Mouse (Mus musculus) embryo, embryonic 10 days (tissue): ENCODE data around the gene Natd1.

ENCODE experiments used
- DNase-seq: peaks from one replicate; pipeline ENCODE4 v3.0.0-alpha.2; 2015; ENCODE audit warnings: low spot score

The Natd1 gene

GRCm38 (mm10) chr11:60931869-60932481 is 17.4 kb upstream of the Natd1 start, which contains the start of gene Map2k3:
Gene Map2k3, plus strand, starts transcription at chr11:60932033.
- peak; percentile 98 for DNase-seq

- no peak for DNase-seq
These were observed 16.8 kb upstream of the Natd1 start for GRCm38 (mm10) chr11:60931282-60931868.

- no peak for DNase-seq
These were observed 16.3 kb upstream of the Natd1 start for GRCm38 (mm10) chr11:60930724-60931281.

- DNase-seq = peak; percentile 97
These were observed 12.7 kb upstream of the Natd1 start for GRCm38 (mm10) chr11:60927264-60927663.

GRCm38 (mm10) chr11:60924981-60925380 is 10.4 kb upstream of the Natd1 start:
- DNase-seq = no peak

- no peak for DNase-seq
These were observed 9.9 kb upstream of the Natd1 start for GRCm38 (mm10) chr11:60924498-60924897.

- DNase-seq = no peak
These were observed 8.4 kb upstream of the Natd1 start for GRCm38 (mm10) chr11:60922964-60923363.

GRCm38 (mm10) chr11:60922195-60922594 is 7.6 kb upstream of the Natd1 start:
- no peak for DNase-seq

GRCm38 (mm10) chr11:60920021-60920420 is 5.5 kb upstream of the Natd1 start:
- DNase-seq = no peak

- DNase-seq = no peak
These were observed 651 bp upstream of the Natd1 start for GRCm38 (mm10) chr11:60915201-60915600.

GRCm38 (mm10) chr11:60913301-60914196 is 1.0 kb downstream of the Natd1 start:
- DNase-seq = peak; percentile 93

GRCm38 (mm10) chr11:60912525-60912973 is 2.0 kb downstream of the Natd1 start:
- no peak for DNase-seq

GRCm38 (mm10) chr11:60909626-60910025 is 4.9 kb downstream of the Natd1 start:
- DNase-seq = no peak

- no peak for DNase-seq
These were observed 6.5 kb downstream of the Natd1 start for GRCm38 (mm10) chr11:60908073-60908472.

GRCm38 (mm10) chr11:60906449-60906848 is 8.1 kb downstream of the Natd1 start:
- DNase-seq = no peak

- no peak for DNase-seq
These were observed 9.0 kb downstream of the Natd1 start for GRCm38 (mm10) chr11:60905407-60906120.

- no peak for DNase-seq
These were observed 10.9 kb downstream of the Natd1 start for GRCm38 (mm10) chr11:60903661-60904061.

GRCm38 (mm10) chr11:60902486-60902885 is 12.1 kb downstream of the Natd1 start:
- DNase-seq = peak; percentile 68

- no peak for DNase-seq
These were observed 12.5 kb downstream of the Natd1 start for GRCm38 (mm10) chr11:60902001-60902400.

GRCm38 (mm10) chr11:60895915-60896314 is 18.6 kb downstream of the Natd1 start:
- DNase-seq = peak; percentile 64

- no peak for DNase-seq
These were observed 23.8 kb downstream of the Natd1 start for GRCm38 (mm10) chr11:60890744-60891143.

- DNase-seq = no peak
These were observed 24.3 kb downstream of the Natd1 start for GRCm38 (mm10) chr11:60890286-60890685.
